Mouse (Mus musculus) gastrocnemius, postnatal 10 days (tissue): ENCODE results near the gene Manba. TPM values are rescaled to one million over a fixed set of nuclear protein-coding genes. Genes with fewer than 3 reads are reported as not detected.

Experiments used
- DNase-seq: peaks from one replicate; pipeline ENCODE4 v3.0.0; 2021; ENCODE audit warnings: mixed read lengths
- total RNA-seq, 2 experiments: library from RNA; stranded (reverse); gene quantifications; 2 replicates each; pipeline ENCODE4 v1.2.3; 2021

The Manba gene
- total RNA-seq, 2 experiments from 2014 or later, result 6.8 to 12.8 TPM

DNA sequence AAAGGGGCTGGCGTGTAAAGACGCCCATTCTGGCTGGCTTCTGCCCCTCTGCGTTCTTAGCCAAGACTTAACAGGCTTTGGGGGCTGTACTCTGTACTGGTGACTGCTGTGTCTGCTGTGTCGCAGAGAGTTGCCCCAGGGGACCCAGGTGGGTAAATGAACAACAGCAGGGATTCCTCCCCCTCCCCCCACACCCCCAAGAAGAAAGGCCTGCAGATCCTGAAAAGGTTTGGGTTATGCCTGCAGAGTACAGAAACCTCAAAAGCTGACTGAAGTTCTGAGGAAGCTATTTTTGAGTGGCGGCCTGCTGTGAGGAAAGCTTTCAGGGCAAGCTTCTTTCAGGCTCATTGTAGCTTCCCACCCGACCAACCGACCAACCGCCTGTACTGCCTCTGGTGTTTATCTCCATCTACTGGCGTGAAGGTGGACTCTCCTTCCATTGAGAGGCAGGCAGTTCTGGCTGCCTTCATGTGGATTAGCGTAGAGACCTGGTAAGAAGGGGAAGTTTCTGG lies 96.3 kb downstream of the Manba start:
- no peak for DNase-seq

- DNase-seq, result no peak
Observed at GRCm38 (mm10) chr3:135582246-135582645, 96.8 kb downstream of the Manba start.

- no peak for DNase-seq
Observed at GRCm38 (mm10) chr3:135585482-135585881, 100.1 kb downstream of the Manba start.

- DNase-seq, result no peak
Observed at GRCm38 (mm10) chr3:135586060-135586459, 100.6 kb downstream of the Manba start.

DNA sequence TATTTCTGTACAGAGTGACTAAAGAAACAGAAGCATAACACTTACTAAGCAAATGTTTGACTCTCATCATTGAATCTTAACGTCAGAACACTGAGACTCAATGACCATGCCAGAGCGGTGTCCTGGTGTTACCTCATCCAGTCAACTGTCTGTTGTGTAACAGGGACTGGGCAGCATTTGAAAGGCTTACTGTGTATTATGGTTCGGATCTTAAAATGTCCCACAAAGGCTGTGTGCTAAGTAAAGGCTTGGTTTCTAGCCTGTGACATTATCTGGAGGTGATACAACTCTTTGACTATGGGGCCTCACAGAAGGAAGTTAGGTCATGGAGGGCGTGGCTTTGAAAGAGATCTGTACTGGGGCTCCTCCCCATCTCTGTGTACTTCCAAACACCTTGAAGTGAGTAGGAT lies 101.1 kb downstream of the Manba start:
- no peak for DNase-seq

DNA sequence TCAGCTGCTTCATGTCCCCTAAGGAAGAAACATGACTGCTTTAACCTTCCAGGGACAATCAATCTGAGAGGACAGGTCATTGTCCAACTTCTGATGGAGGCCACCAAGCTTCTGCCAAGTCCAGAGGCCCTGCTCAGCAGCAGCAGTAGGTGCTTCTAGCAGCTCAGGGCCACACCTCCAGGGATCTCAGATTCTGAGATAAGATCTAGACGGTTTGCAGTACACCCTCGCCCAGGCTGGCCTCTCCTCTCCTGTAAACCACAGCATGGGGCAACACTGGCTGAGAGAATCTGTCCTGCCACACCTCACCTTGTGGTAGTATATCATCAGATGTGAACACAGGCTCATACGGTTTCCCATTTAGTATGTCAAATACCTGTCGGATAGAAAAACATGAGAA lies 105.1 kb downstream of the Manba start:
- DNase-seq, result no peak

DNA sequence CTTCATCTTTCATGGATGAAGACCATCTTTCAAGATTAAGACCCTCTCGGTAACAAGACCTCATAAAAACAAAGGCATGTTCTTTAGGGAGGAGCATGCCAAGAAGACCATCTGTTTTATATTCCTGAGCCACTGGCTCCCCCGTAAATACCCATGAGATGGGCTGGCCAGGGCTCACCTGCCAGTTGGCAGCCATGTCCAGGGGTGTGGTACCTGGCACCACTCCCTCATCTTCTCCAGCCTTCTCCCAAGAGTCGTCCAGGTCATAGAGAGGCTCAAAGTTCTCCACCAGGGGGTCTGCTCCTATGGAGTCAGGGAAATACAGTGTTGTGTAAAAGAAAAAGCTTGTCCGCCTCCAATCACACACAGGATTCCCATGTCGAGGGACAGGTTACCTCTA lies 106.0 kb downstream of the Manba start:
- no peak for DNase-seq

GRCm38 (mm10) chr3:135592011-135592410 lies 106.6 kb downstream of the Manba start:
- no peak for DNase-seq

- DNase-seq, result no peak
Observed at GRCm38 (mm10) chr3:135594238-135594917, 109.0 kb downstream of the Manba start.

GRCm38 (mm10) chr3:135597014-135597413 lies 111.6 kb downstream of the Manba start:
- DNase-seq, result no peak

GRCm38 (mm10) chr3:135598355-135598754 lies 112.9 kb downstream of the Manba start:
- no peak for DNase-seq

GRCm38 (mm10) chr3:135602731-135603130 lies 117.3 kb downstream of the Manba start:
- no peak for DNase-seq

GRCm38 (mm10) chr3:135604626-135605417 lies 119.4 kb downstream of the Manba start:
- DNase-seq, result no peak

DNA sequence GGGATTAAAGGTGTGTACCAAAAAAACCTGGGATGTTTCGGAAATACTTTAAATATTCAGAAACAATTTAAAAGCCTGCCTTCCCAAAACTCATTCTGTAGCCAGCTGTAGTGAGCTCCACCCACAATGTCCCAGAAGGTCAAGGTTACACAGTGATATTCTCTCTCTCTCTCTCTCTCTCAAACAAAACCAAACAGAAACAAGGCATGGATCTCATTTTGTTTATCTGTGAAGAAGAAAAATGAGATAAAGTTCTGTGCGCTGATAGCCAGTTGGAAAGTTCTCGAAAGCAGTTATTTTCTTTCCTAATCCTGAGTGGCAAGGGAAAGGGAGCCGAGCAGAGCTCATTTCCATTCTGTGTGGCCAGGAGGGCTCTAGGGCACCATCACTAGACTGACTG lies 120.1 kb downstream of the Manba start:
- DNase-seq, result no peak

GRCm38 (mm10) chr3:135606592-135606991 lies 121.2 kb downstream of the Manba start:
- no peak for DNase-seq

GRCm38 (mm10) chr3:135607021-135607420 lies 121.6 kb downstream of the Manba start:
- DNase-seq, result no peak

DNA sequence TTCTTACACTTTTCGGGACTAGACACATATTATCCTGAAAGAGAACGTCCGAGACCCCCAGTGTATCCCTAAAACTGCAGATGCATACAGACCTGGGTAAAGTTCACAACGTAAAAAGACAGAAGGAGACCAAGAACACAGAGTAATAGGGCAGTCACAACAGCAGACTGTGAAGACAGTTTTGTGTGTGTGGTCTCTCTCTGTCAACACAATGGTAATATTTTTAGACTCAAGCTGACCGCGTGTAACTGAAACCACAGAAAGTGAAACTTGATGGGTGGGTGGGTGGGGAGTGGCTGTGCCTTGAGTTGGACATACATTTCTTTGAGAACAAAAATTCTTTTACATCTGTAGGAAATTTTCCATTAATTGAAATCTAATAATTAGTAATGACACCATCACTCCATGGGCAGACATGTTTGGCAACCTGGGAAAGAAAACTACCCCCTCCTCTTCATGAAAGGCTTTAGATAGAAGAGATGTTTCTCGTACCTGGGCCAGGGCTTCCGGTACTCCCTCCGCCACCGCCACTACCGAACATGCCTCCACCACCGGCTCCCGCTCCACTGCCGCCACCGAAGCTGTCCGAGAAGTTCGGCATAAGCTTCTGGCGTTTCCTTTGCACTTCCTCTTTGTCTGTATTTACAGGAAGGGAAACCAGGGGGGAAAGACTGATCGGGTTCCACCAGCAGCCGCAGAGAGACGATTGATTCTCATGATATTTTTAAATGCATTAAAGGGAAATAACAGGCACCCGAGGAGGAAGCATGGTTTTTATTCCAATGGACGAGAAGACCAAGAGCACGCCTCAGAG lies 122.5 kb downstream of the Manba start:
- DNase-seq, result no peak

- no peak for DNase-seq
Observed at GRCm38 (mm10) chr3:135610221-135610620, 124.8 kb downstream of the Manba start.

DNA sequence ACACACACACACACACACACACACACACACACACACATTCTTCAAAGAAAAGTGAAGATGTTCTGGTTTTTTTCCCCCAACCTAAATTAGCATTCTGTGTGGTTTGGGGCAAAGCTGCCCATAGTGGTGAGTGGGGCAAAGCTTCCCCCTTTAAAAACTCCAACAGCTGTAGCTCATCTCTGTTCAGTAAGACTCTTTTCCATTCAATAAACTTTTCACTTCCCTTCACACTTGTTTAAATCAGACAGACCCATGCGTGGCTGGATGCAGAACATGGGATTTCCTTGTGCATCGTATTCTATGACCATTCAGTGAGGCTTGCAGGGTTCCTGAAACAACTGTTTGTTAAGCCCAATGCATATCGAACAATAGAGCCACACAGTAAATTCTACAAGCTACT lies 129.0 kb downstream of the Manba start:
- no peak for DNase-seq

- DNase-seq, result no peak
Observed at GRCm38 (mm10) chr3:135616730-135617129, 131.3 kb downstream of the Manba start.
